Mouse (Mus musculus) cerebellum, adult 2 months (tissue): ENCODE measurements around the gene Elobl. TPM values are rescaled to one million over a fixed set of nuclear protein-coding genes. Genes with fewer than 3 reads are reported as not detected.

Experiments
- DNase-seq, 2 experiments: peaks; one replicate each; pipeline ENCODE4 v3.0.0; 2021
- H3K27ac ChIP-seq: fragments of 200-500 bp; 2 replicates; pipeline ENCODE4 v1.5.1; 2012; ENCODE audit warnings: low read length, control low read depth, inconsistent platforms; ENCODE audit not compliant: insufficient read depth
- H3K27me3 ChIP-seq: fragments of 200-500 bp; 2 replicates; pipeline ENCODE4 v1.6.1; 2012; ENCODE audit warnings: inconsistent platforms, mild to moderate bottlenecking, low read length, moderate library complexity; ENCODE audit not compliant: control insufficient read depth, insufficient read depth
- H3K4me1 ChIP-seq: fragments of 200-500 bp; 2 replicates; pipeline ENCODE4 v1.6.1; 2011; ENCODE audit warnings: low read length; ENCODE audit not compliant: control insufficient read depth, insufficient read depth
- H3K4me3 ChIP-seq: fragments of 200-500 bp; replicated peaks from 2 replicates; pipeline ENCODE3; 2011; ENCODE audit warnings: mild to moderate bottlenecking, low read depth, low read length, control low read depth; ENCODE audit not compliant: insufficient read depth
- CTCF ChIP-seq: fragments of 200-500 bp; IDR thresholded peaks from 2 replicates; pipeline ENCODE4 v1.5.1; 2011; ENCODE audit warnings: low read depth, mild to moderate bottlenecking, control low read depth, low read length, moderate library complexity, borderline replicate concordance; ENCODE audit not compliant: insufficient read depth
- POLR2A ChIP-seq: fragments of 200-500 bp; IDR thresholded peaks from 2 replicates; pipeline ENCODE4 v1.6.1; 2011; ENCODE audit warnings: low read length, control low read depth, borderline replicate concordance; ENCODE audit not compliant: insufficient read depth
- WGBS: fragments of 180-500 bp; shearing (Covaris S2); methylation state at CpG from one replicate; pipeline ENCODE4 v1.1.7; 2018; 5-methylcytosine and 5-hydroxymethylcytosine counted together
- polyA plus RNA-seq: library from polyadenylated mRNA; depleted of rRNA; stranded (reverse); fragments of >200 nt; gene quantifications from 2 replicates; pipeline ENCODE4 v1.2.3, GENCODE M21; 2012

Gene Elobl
- polyA plus RNA-seq, 1 experiment: not detected

DNA sequence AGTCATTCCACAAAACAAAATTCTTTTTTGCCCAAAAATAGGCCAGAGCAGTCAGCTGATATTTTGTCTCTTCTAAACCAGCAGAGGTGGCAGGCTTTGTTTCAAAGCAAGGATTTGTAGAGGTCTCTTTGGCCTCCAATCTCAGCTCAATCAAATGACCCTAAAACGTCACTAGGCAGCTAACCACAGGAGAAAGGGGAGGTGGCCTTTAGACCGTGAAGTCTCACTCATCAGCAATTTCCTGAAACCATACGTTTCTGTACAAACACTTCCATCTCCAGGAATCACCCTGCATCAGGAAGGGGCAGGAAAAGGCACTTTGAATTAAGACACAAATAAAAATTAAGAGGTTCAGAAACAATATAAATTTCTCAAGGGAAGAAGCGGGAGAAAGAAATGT, 11.9 kb downstream of the Elobl start:
- TF ChIP-seq CTCF (no peak), POLR2A (no peak)
- Histone ChIP-seq H3K27ac (no peak overlapping the region), H3K4me3 (peak overlapping the region; percentile 93), H3K27me3 (no peaks in the 10 kb centered on the region), H3K4me1 (no peaks in the 10 kb centered on the region)
- DNase-seq: peak in 1 of 2 experiments; percentile 39
- WGBS: 3% methylated on average over 4 of the region's 4 CpGs

- Histone ChIP-seq H3K4me3 (no peak overlapping the region), H3K27ac (no peak overlapping the region), H3K27me3 (no peaks in the 10 kb centered on the region), H3K4me1 (no peaks in the 10 kb centered on the region)
- DNase-seq: no peak
- 92% methylated on average over 3 of the region's 3 CpGs for whole genome bisulfite sequencing
- TF ChIP-seq CTCF (no peak), POLR2A (no peak)
These were observed 13.1 kb downstream of the Elobl start for GRCm38 (mm10) chr11:88953582-88953981.

- H3K4me1 ChIP-seq: no peaks in the 10 kb centered on the region
- WGBS: 95% methylated on average over 5 of the region's 5 CpGs
- no peak overlapping the region for H3K4me3 ChIP-seq
- no peaks in the 10 kb centered on the region for H3K27me3 ChIP-seq
- DNase-seq: no peak
- H3K27ac ChIP-seq: no peak overlapping the region
- TF ChIP-seq POLR2A: no peak
- no peak for TF ChIP-seq CTCF
These were observed 14.6 kb downstream of the Elobl start for GRCm38 (mm10) chr11:88952117-88952516.

DNA sequence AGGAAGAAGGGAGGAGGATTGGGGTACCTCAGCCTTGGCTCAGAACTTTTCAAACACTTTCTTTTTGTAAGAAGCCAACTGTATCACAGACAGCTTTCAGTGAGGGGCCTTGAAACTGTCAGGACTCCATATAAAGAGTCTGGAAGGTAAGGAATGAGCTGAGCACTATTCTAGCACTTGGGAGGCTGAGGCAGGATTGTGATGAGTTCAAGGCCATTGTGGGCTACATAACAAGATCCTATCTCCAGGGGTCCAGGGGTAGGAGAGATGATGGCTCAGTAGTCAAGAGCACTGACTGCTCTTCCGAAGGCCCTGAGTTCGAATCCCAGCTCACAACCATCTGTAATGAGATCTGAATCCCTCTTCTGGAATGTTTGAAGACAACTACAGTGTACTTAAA, 15.2 kb downstream of the Elobl start:
- Histone ChIP-seq H3K4me3 (no peak overlapping the region), H3K27me3 (no peaks in the 10 kb centered on the region), H3K4me1 (no peaks in the 10 kb centered on the region), H3K27ac (no peak overlapping the region)
- TF ChIP-seq POLR2A: no peak
- TF ChIP-seq CTCF: no peak
- no peak for DNase-seq
- 94% methylated on average over 2 of the region's 2 CpGs for WGBS

- H3K27ac ChIP-seq: no peak overlapping the region
- 85% methylated on average over 13 of the region's 13 CpGs for WGBS
- no peaks in the 10 kb centered on the region for H3K27me3 ChIP-seq
- TF ChIP-seq CTCF: no peak
- no peak for TF ChIP-seq POLR2A
- DNase-seq: no peak
- H3K4me1 ChIP-seq: peaks cover 4% of the 10 kb centered on the region
- H3K4me3 ChIP-seq: no peak overlapping the region
These were observed 16.0 kb downstream of the Elobl start for GRCm38 (mm10) chr11:88950640-88951250.

GRCm38 (mm10) chr11:88949802-88950639, 16.7 kb downstream of the Elobl start:
- Histone ChIP-seq H3K27ac (no peak overlapping the region), H3K4me3 (no peak overlapping the region), H3K4me1 (peaks cover 4% of the 10 kb centered on the region), H3K27me3 (no peaks in the 10 kb centered on the region)
- no peak for DNase-seq
- TF ChIP-seq POLR2A: no peak
- TF ChIP-seq CTCF: no peak
- WGBS: 96% methylated on average over 8 of the region's 8 CpGs

DNA sequence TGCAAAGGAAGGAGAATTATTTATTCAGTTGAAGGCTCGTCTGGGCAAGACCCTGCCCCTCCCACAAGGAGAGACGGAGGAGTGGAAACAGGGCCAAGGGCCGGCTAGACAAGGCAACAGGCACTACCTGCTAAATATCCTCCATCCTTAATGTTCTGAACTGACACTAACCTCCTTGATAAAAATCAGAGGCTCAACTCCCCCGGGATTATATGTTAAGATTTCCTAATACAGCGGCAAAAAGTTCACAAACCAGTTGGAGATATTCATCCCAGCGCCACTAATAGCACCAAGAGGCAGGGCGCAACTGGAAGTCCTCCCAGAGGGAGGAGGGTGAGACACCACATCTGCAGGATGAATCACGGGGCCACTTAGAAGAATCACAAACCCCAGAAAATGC, 17.8 kb downstream of the Elobl start:
- H3K27me3 ChIP-seq: no peaks in the 10 kb centered on the region
- no peak overlapping the region for H3K4me3 ChIP-seq
- H3K4me1 ChIP-seq: peaks cover 4% of the 10 kb centered on the region
- WGBS: 82% methylated on average over 8 of the region's 8 CpGs
- DNase-seq: no peak
- H3K27ac ChIP-seq: no peak overlapping the region
- TF ChIP-seq POLR2A: no peak
- TF ChIP-seq CTCF: no peak

- H3K4me1 ChIP-seq: peaks cover 4% of the 10 kb centered on the region
- peak; percentile 63 to 75 for DNase-seq
- no peak overlapping the region for H3K4me3 ChIP-seq
- H3K27ac ChIP-seq: no peak overlapping the region
- H3K27me3 ChIP-seq: no peaks in the 10 kb centered on the region
- TF ChIP-seq POLR2A (no peak), CTCF (no peak)
- 42% methylated on average over 7 of the region's 8 CpGs for WGBS
These were observed 20.7 kb downstream of the Elobl start for GRCm38 (mm10) chr11:88945971-88946585.
